Mouse (Mus musculus) spleen, adult 2 months (tissue): ENCODE results near the gene Mdfi.

Experiments used
- CTCF ChIP-seq: fragments of 200-500 bp; IDR thresholded peaks from 2 replicates; pipeline ENCODE4 v1.5.1; 2011; ENCODE audit warnings: mild to moderate bottlenecking, inconsistent platforms; ENCODE audit not compliant: insufficient read depth, insufficient read length, insufficient replicate concordance; ENCODE audit errors: extremely low read depth
- POLR2A ChIP-seq: fragments of 200-500 bp; IDR thresholded peaks from 2 replicates; pipeline ENCODE4 v1.6.1; 2011; ENCODE audit warnings: low read depth, low read length, inconsistent platforms

DNA sequence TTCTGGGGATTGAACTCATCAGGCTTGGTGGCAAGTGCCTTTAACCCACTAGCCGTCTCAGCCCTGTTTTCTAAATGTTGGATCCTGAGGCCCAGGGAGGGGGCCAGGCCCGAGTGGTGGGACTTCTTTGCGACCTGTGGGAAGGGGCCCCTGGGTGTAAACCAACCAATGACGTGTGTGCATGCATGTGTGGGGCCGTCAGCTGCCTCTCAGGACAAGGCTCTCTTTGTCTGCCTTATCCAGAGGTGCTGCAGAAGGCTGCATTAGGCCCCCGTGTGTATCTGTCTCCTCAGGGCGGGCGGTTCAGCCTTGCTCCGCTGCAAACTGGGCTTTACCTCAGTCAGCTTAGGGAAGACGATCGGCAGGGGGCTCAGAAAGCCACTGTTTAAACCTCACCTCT, 28.9 kb upstream of the Mdfi start:
- TF ChIP-seq POLR2A = no peak
- TF ChIP-seq CTCF = no peak
